Mouse (Mus musculus) mature B cell (primary cell): ENCODE data around the gene C1qtnf9.

Experiments used
- in situ Hi-C: fragments of 300-500 bp; cut with MboI; formaldehyde crosslinking; loops from 2 replicates; pipeline ENCODE4 v1.14.3; 2019

The C1qtnf9 gene

DNA sequence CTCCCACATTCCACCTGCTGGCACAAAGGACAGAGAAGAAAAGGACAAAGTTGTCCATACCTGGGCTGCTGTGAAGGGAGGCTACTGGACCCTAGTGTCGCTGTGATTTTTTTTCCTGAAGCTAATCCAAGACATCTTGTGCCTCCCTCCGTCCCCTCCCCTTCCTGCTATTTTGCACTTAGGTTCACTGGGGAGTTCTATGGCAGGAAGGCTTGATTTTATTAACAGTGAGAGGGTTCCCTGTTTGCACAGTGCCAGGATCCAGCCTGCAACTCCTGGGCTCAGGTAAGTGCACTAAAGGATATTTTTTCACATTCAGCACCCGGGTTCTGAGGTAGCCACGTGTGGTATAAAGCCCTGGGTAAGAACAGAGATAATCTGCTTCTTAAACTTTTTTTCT is at the start of gene C1qtnf9:
C1qtnf9 (plus strand) TSS at position 251 of the 400 bp plus-strand sequence.
- in situ Hi-C loops = loop anchor here (10.0 kb wide), 1 partner anchor 253 kb away; no protein-coding TSS in a partner anchor

DNA sequence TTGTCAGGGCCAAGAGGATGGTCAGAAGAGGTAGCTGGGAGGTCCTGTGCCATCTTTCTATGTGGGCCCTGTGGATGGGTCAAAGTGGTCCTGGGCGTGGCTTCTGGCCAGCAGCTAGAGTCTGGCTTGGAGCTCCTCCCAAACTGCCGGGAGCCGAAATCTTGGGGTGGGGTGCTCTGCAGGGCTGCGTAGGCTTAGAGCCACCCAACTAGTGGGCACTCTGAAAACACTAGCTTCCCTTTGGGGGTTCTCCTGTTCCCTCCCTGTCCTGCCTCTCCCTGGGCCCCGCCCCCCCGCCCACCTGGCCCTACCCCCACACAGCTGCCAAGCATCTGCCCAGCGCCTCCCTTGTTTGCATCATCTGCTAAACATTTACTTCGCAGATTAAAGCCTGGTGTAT is 46.6 kb upstream of the C1qtnf9 start:
- in situ Hi-C loops = no loop called here

DNA sequence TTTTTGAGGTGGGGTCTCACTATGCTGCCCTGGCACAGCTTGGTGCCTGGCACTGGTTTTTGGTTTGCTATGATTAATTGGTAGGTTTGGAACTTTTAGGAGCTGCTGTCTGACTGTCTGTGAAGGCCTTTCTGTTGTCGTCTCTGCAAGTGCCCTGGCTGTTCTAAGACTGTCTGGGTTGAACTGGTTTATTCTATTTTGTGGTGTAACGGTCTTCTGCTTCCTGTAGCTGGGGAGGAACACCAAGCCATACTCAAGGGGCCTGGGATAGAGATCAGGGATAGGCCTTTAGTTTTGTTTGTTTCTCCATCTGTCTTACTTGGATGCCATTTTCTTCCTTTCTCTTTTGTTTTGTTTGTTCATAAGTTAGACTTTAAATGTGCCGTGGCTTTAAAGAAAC is 46.0 kb upstream of the C1qtnf9 start:
- in situ Hi-C loops = no loop called here

DNA sequence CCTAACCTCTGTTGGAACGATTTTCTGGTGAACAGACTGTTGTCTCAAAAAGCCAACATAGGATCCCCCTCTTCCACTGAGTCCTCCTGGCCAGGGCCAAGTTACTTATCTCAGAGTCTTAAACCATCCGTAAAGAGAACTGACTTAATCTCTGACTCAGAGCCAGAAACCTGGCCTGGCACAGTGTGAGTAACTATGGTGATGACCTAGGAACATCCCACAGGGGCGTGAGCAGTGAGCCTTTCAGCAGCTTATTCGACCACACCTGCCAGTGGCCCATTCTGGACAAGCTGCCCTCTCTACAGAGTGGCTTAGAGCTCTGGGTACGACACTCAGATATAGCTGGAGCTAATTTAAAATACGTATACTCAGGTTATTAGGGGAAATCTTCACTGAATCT is 41.8 kb upstream of the C1qtnf9 start:
- in situ Hi-C loops = no loop called here

DNA sequence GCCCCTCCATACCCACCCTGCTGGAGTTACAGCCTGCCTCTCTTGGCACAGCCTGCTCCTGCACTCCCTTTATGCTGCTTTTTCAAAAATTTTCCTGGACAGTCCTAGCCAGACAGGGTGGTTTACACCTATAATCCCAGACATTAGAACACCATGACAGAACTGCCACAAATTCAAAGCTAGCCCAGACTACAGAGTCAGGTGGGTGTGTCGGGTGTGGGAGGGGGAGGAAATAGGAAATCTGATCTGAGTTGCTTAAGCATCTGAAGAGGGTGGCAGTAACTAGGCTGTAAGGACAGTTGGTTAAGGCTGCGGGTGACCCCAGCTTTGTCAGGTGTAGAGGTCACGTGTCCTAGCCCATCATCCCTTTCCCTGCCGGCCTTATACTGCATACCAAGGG is 40.8 kb upstream of the C1qtnf9 start:
- in situ Hi-C loops = no loop called here

DNA sequence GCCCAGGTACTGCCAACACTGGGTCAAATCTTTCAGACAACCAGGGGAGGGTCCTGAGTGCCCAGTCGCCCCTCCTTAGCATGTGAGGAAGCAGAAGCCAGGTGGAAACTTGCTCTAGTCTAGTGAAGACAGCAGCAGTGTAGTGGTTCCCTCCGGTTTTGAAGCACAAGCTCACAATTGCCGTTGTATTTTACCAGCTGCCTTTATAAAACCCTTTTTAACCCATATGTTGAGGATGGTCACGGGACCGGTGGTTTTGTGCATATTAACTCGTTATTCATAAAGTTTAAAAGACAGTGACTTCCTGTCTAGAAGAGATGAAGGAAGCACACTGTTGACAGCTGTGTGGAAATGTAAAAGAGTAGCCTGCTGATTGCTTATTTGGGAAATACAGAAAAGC is 35.9 kb upstream of the C1qtnf9 start:
- in situ Hi-C loops = no loop called here

DNA sequence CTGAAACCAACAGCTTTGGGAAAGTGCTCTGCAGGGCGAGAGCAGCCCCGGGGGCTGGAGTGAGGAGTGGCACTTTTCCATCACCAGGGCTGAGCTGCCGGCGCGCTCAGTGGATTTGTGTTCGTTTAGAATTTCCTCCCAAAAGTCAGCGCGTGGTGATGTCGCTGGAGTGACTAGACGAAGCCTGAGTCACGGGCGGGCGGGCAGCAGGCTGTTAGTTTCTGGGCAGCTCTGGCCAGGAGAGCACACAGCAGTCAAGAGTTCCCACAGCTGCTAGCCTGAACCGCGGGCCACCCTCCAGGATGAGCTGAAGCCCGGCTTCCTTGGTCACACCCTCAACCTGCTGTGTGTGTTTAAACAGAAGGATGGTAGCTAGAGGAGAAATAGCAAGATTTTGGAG is 35.1 kb upstream of the C1qtnf9 start:
- in situ Hi-C loops = no loop called here

DNA sequence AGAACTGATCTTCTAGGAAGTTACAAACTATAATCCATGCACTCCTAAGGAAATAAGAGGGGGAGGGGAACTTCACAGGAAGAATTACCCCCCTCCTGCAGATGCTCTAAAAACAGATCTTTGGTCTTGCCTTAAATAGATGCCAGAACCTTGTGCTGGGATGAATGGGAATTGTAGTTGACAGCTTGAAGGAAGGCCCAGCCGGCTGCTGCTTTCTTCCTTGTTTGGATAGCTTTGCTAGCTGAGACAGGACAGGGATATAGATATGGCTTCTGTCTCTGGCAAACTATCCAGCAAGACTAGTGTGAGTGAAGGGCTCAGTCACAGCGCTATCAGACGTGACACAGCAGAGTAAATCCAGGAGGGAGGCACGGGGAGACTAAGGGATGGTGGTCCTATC is 34.2 kb upstream of the C1qtnf9 start:
- in situ Hi-C loops = no loop called here

DNA sequence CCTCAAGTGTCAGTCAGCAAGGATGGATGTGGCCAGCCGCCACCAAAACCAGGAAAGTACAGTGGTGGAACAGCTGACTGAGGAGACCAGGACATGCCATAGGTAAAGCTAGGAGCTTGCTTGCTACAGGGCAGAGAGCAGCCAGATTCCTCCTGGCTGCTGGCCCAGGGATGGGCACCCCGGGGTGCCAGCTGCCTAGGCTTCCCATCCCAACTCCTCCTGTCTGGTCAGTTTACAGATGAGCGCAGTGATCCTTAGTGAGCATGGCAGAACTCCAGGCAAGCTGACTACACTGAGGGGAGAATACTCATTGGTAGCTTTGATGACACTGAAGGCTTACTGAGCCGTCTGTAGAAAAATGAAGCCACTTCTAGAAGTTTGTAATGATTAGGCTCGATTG is 32.7 kb upstream of the C1qtnf9 start:
- in situ Hi-C loops = no loop called here

DNA sequence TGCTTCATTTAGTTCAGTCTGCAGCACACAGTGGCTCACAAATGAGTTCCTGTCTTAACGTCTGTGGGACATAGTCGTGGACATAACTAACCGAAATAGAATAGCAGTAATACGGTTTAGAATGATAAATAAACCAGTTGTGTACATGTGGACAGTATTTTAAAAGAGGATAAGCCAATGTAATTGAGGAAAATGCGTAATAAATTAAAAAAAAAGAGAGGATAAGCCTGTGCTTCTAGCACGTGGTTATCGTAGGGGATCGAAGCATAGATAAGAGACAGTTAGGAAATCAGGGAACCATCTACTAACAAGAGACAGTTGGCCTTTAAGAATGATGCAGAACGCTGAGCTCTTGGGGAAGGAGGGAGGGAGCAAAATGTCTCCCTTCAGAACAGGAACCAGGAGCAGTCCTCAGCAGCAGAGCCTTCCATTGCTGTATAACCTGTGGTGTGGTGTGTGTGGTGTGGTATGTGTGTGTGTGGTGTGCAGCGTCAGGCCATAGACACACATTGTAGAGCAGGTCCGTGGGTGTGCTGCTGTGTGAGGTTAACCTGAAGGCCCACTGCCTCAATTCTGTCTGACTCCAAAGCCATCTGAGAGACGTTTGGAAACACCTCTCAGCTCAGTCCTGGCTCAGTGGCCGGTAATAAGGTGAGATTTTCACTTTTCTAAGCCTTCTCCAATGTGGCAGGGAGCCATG is 31.9 kb upstream of the C1qtnf9 start:
- in situ Hi-C loops = no loop called here

DNA sequence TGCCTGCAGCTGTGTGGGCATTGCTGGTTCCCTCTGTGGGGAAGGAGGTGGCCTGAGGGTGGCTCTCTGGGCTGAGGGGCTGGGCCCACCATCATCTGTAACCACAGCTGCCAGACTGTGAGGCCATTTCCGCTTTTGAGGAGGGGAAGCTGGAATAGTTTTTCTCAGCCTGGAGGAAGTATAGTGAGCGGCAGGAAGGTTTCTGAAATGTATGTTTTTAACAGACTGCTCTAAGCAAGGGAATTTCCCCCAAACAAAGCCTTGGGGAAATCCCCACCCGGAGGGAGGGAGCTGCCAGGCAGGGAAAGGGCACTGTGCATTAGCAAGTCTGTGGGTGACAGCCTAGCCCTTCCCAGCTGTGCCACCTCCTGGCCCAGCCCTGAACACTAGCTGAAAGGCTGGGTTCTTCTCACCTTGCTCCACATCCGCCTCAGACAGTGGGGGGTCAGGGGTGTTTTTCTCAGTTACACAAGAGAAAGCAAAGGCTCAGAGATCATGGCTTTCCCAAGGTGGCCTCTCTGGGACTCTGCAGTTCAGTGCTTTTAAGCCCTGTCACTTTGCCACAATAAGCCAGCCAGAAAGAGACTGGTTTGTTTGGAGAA is 31.2 kb upstream of the C1qtnf9 start:
- in situ Hi-C loops = no loop called here

DNA sequence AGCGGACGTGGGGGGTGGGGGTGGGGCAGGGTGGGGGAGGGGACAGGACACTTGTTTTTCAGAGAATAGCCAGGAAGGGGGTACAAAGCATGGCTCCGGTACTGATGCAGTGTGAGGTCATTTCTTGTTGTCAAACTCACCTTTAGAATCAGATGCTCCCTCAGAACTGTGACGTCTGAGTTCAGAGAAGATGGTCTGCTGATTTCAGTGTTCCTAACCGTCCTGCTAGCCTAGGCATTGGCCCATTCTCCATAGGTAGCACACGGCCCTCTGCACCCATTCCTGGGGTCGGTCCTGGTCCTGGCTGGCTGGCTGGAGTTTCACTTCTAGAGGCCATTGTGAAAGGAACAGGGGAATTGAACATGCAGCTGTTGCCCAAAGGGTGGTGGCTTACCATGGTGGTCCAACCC is 30.7 kb upstream of the C1qtnf9 start:
- in situ Hi-C loops = no loop called here

DNA sequence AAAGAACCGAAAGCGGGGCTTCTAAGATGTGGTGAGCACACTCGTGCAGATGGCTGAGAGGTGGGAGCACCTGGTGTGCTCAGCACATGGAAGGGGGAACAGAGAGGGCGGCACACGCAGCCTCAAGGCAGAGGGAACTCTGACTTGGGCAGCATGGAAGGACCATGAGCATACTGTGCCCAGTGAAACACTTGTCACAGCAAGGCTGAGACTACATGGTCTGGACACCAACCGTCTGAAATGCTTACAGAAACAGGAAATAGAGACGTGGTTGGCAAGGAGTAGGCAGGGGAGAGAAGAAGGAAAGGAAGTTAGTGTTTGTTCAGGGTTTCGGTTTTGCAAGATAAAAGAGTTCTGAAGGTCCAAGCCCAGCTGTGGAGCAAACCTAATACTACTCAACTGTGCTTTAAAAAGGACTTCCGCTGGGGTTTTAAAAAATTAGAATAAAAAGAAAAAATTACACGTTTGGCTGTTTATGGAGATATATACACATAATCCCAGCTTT is 29.4 kb upstream of the C1qtnf9 start:
- in situ Hi-C loops = no loop called here

DNA sequence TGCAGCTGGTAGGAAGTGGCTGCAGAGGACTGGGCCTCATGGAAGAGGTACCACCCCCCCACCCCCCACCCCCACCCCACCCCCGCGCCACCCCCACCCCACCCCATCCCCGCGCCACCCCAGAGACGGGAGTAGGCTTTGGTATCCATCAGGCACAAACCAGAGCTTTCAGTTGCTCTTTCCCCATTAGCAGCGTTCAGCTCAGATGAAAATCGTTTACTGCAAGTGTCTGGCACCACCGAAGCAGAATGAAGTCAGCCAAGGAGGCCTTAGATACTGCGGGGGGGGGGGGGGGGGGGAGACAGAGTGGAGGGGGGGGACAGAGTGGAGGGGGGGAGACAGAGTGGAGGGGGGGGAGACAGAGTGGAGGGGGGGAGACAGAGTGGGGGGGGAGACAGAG is 28.8 kb upstream of the C1qtnf9 start:
- in situ Hi-C loops = no loop called here

DNA sequence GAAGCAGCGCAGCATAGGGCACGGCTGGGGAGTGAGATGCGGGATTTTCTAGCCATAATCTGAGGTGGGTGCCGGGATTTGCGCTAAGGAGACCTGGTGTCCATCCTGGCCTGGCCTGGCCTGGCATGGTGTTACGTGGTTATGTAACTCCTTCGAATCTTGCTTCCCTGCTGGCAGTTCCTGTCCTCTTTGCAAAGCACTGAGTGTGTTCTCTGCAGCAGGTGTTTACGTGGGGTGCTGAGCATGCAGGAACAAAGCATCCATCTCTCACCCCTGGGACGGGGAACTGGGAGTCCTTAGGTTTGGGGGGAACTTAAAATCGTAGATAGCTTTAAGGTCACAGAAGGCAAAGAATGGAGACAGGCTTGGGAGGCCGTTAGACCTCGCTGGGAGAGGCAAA is 28.3 kb upstream of the C1qtnf9 start:
- in situ Hi-C loops = no loop called here

DNA sequence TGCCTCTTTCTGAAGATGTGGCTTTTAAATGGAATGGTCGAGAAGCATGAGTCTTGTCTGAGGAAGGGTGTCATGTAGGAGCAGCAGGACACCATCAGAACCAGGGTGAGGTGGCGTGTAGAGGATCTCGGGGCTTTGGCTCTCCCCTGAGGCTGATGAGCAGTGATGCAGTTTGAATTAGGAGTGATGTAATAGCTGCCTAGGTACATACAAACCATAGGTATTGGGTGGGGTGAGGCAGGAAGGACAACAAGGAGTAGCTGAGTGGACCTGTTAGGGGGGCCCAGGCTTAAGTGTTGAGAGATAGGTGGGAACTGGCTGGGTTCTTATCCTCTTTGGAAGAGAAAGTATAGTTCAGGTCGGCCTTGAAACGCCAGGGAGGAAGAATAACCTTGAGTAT is 27.4 kb upstream of the C1qtnf9 start:
- in situ Hi-C loops = no loop called here

DNA sequence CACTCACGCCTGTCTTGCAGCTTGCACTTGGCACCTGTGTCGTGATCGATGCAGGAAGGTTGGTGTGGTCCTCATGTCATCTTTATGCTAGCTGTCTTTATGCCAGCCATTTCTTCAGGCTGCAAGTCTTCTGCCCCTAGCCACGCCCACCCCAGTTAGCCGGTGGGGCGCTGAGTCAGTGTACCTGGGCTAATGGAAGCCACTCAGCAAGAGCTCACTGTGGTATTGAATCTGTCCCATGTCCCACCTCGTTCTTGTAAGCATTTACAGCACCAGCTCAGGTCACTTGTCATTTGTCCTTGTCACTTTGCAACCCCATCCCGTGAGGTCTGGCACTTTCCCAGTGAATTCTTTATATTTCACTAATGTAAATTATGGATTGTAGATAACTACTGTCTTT is 26.9 kb upstream of the C1qtnf9 start:
- in situ Hi-C loops = no loop called here

DNA sequence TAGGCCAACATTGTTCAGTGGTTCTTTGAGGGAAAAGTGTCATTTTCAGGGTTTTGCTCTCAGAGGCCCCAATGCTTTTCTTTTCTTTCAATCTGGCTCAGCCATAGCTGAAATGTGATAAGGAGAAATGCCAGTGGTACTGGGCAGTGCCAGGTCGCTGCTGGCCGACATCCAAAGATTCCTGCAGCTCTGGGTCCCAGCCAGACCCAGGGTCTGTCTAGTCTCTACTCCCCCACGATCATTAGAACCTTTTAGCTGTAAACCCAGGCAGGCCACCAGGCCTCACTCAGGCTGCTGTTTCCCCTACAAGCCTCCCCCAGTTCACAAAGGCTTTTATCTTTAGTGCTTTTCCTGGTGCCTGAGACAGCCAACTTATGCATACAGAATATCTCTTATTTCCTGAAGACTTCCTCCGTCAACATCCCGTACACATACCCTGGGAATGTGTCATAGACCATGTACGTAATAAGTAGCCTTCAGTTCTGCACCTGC is 26.4 kb upstream of the C1qtnf9 start:
- in situ Hi-C loops = no loop called here

DNA sequence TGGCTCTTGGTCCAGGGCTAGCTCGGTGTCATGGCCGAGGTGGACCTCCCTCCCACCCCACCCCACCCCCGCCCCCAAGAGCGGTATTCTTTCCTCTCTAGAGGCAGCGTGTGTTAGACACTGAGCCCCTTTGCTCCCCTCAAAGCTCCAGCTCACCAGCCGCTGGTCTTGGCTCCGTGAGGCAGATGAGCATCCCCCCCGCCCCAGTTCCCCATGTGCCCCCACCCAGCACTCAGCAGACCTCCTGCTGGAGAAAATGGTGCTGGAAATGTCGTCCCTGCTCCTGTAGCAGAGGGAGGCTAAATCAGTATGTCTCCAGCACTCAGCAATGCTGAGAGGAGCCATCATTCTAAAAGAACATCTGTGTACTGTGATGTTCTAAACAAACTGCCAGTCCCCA is 24.3 kb upstream of the C1qtnf9 start:
- in situ Hi-C loops = no loop called here

DNA sequence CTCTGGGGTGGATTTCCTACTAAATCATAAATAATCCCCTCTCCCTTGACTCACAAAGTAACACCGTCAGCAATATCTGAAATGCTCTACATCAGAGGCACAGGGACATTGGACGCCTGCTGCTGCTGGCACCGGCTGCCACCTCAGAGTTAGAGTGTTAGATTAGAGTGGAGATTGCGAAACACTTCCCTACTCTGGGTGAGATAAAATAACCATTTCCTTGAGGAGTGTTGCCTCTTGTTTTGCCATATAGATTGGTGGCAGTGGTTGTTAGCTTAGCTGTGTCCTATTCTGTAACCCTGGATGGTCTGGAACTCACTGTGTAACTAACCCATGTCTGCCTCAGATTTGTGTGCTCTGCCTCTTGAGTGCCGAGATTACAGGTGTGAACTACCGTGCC is 22.7 kb upstream of the C1qtnf9 start:
- in situ Hi-C loops = no loop called here

DNA sequence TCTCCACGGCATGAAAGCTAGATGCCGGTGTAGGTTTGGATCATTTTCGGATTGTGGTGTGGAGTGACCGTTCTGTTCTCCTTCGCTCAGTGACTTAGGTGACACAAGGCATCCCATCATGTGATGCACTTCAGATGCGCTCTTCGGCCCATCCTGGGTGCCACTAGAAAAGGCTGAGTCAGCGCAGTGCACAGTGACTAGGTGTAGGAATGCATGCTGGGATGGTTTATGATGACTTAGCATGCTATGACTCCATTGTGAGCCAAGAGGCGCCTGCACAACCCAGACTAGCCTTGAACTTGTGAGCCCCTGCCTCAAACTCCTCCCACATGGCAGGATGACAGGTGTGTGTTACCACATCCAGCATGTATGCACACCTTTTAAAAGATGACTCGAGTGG is 21.8 kb upstream of the C1qtnf9 start:
- in situ Hi-C loops = no loop called here

DNA sequence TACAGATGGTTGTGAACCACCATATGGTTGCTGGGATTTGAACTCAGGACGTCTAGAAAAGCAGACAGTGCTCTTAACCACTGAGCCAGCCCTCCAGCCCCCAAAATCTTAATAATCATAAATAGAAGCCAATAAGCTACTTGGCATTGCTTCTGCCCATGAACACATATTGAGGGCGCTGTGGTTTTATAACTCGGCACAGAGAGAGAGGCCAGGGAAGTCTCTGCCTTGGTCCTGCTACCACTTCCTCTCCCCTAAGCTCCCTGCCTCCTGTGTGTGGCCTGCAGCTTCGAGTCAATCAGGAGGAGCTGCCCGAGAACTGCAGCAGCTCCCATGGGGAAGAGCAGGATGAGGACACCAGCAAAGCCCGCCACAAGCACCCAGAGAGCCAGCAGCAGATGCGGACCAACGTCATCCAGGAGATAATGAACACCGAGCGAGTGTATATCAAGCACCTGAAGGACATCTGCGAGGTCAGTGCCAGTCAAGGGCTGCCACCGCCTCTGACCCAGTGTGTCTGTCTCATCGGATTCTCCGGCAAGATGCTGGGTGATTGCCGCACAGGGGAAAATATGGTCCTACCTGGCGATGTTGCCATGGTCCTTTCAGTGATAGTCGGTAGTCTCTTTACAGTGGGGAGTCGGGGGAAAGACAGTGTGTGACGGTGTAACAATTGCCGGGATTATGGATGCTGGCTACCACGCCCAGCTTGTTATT is 20.6 kb upstream of the C1qtnf9 start:
- in situ Hi-C loops = no loop called here

DNA sequence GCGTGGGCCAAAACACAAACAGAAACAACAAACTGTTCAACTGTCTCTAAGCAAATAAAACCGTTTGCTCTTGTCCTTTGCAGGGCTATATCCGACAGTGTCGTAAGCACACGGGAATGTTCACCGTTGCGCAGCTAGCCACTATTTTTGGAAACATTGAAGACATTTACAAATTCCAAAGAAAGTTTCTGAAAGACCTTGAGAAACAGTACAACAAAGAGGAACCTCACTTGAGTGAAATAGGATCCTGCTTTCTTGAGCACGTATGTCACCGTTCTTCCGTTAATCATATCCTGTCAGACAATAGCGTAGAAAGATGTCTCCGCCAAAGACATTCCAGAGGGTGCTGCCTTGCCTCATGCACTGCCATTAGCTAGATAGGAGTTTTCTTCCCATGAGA is 18.1 kb upstream of the C1qtnf9 start:
- in situ Hi-C loops = no loop called here
